28 mouse cellular contexts compared by ENCODE assay signal in the genomic region with DNA sequence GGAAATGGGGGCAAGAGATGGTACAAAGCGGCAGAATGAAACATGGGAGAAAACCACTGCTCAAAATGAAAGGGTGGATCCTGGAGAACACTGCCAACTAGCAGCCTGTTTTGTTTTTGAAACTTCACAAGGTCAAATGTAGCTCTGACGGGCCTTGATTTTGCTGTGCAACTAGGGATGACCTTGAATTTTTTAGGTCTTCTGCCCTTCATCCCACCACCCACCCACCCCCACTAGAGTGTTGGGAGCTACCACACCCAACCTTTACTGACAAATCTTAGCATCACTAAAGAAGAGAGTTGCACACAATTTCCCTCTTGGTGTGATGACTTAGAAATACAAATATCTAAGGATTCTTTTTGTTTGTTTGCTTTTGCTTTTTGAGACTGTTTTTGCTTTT. TPM values are rescaled to one million over a fixed set of nuclear protein-coding genes. Genes with fewer than 3 reads are reported as not detected.
"Had no signal": no experiment of that assay in that cellular context is flagged by ENCODE, and none has a peak within 500 bp of the region (broad histone marks: within the 10 kb centered on the region; RNA-seq: fewer than 3 reads in every experiment).

No protein-coding gene starts in this region.

- H3K27ac ChIP-seq: heart, adult 2 months; heart, embryonic 13.5 days; heart, embryonic 15.5 days; hindbrain, embryonic 13.5 days; hindbrain, embryonic 15.5 days; hindbrain, postnatal 0 days; kidney, embryonic 15.5 days; kidney, postnatal 0 days; layer of hippocampus, adult 2 months; left cerebral cortex, adult 2 months; limb, embryonic 10.5 days; limb, embryonic 12.5 days; liver, embryonic 13.5 days; liver, embryonic 15.5 days had no signal

- H3K36me3 ChIP-seq: heart, embryonic 15.5 days; hindbrain, embryonic 13.5 days; hindbrain, embryonic 15.5 days; liver, embryonic 13.5 days; liver, embryonic 15.5 days had no signal

- ATAC-seq: hindbrain, postnatal 0 days; intestine, embryonic 16.5 days had no signal

- H3K9ac ChIP-seq: heart, embryonic 13.5 days; heart, embryonic 15.5 days; hindbrain, embryonic 13.5 days; hindbrain, embryonic 15.5 days; kidney, embryonic 15.5 days; limb, embryonic 12.5 days; liver, embryonic 13.5 days; liver, embryonic 15.5 days had no signal

- H3K4me2 ChIP-seq: heart, embryonic 11.5 days; heart, embryonic 13.5 days; heart, embryonic 15.5 days; hindbrain, embryonic 13.5 days; hindbrain, embryonic 15.5 days; kidney, embryonic 15.5 days; limb, embryonic 12.5 days; liver, embryonic 11.5 days; liver, embryonic 13.5 days; liver, embryonic 15.5 days had no signal

- H3K4me3 ChIP-seq: heart, adult 2 months; heart, embryonic 13.5 days; heart, embryonic 15.5 days; hindbrain, embryonic 13.5 days; hindbrain, embryonic 15.5 days; kidney, embryonic 15.5 days; layer of hippocampus, adult 2 months; left cerebral cortex, adult 2 months; limb, embryonic 10.5 days; limb, embryonic 12.5 days; liver, embryonic 13.5 days; liver, embryonic 15.5 days had no signal

- H3K9me3 ChIP-seq: heart, embryonic 13.5 days; heart, embryonic 15.5 days; hindbrain, embryonic 13.5 days; hindbrain, embryonic 15.5 days; kidney, embryonic 15.5 days; limb, embryonic 10.5 days; limb, embryonic 12.5 days; liver, embryonic 13.5 days; liver, embryonic 15.5 days had no signal

- DNase-seq: gastrocnemius, postnatal 14 days; gastrocnemius, postnatal 36 days; heart, adult 11 months; heart, adult 2 months; heart, postnatal 14 days; heart, postnatal 36 days; kidney, adult 11 months; kidney, adult 2 months; kidney, adult 9 months; kidney, postnatal 14 days; kidney, postnatal 36 days; liver; liver, embryonic 13.5 days had no signal

- H3K27me3 ChIP-seq: heart, embryonic 15.5 days; hindbrain, embryonic 15.5 days had no signal

RNA-seq across cellular contexts. Expression of a gene that starts 29.8 kb away (rescaled TPM):
- polyA plus RNA-seq: heart, embryonic 11.5 days; limb, embryonic 10.5 days; limb, embryonic 12.5 days; liver, embryonic 13.5 days had no signal
